In genomic region chr3:102145645-102146386, GRCm38 (mm10) we compare ENCODE assay signal across 18 mouse cellular contexts. TPM values are rescaled to one million over a fixed set of nuclear protein-coding genes. Genes with fewer than 3 reads are reported as not detected.
A peak's percentile ranks its signal among the peaks of the same experiment; 100 is the strongest.
DNase-seq lines count a peak whose midpoint lies in the region; ATAC-seq and TF ChIP-seq lines count a peak whose summit lies in the region.
"Had no signal": no experiment of that assay in that cellular context is flagged by ENCODE, and none has a peak within 500 bp of the region (broad histone marks: within the 10 kb centered on the region; RNA-seq: fewer than 3 reads in every experiment).

No protein-coding gene starts in this region.

- H3K4me1 ChIP-seq in intestine, embryonic 14.5 days (replicated peaks; ENCODE audit: control insufficient read depth, insufficient read depth, low read length) = peaks cover 16% of the 10 kb centered on the region; the same call in 1 of the 2 replicates
- H3K4me1 ChIP-seq in intestine, postnatal 0 days (replicated peaks; ENCODE audit: control insufficient read depth, insufficient read depth, low read length) = no peaks in the 10 kb centered on the region
- H3K4me1 ChIP-seq in liver, postnatal 0 days (ENCODE audit: insufficient read depth) = peaks cover 29% of the 10 kb centered on the region

- DNase-seq in intestine, embryonic 14.5 days (ENCODE audit: low spot score) = no peak
- peak; percentile 54 for DNase-seq in c-Kit-negative CD71-positive TER-119-positive erythroid progenitor cells, embryonic 14.5 days (ENCODE audit: low read depth, low spot score)
- DNase-seq in liver, postnatal 0 days = peak; percentile 27
- DNase-seq in left cerebral cortex, postnatal 36 days (ENCODE audit: low spot score in 2 of 2) = no peak
- DNase-seq in right cerebral cortex, postnatal 10 days (ENCODE audit: low spot score in 2 of 2) = no peak
- DNase-seq: adrenal gland, postnatal 25 days; cerebellum, adult 9-11 months; kidney, adult 18-20 months had no signal

- no peaks in the 10 kb centered on the region for H3K36me3 ChIP-seq in intestine, embryonic 14.5 days (ENCODE audit: control insufficient read depth, insufficient read depth, low read length)
- H3K36me3 ChIP-seq in intestine, postnatal 0 days (ENCODE audit: control insufficient read depth, insufficient read depth) = no peaks in the 10 kb centered on the region
- H3K36me3 ChIP-seq in liver, postnatal 0 days (replicated peaks; ENCODE audit: insufficient read depth, low read length) = no peaks in the 10 kb centered on the region
- H3K36me3 ChIP-seq: hindbrain, embryonic 15.5 days; limb, embryonic 12.5 days; midbrain, embryonic 13.5 days had no signal

- no peak for TF ChIP-seq CTCF in intestine, postnatal 0 days (IDR thresholded peaks at IDR 0.05; ENCODE audit: low read depth)
- TF ChIP-seq CTCF in liver, postnatal 0 days (IDR thresholded peaks at IDR 0.05; ENCODE audit: low read depth) = no peak

- H3K27ac ChIP-seq in intestine, embryonic 14.5 days (ENCODE audit: low read depth) = no peak overlapping the region
- no peak overlapping the region for H3K27ac ChIP-seq in intestine, postnatal 0 days (ENCODE audit: low read depth, low read length)
- no peak overlapping the region for H3K27ac ChIP-seq in liver, postnatal 0 days (ENCODE audit: low read depth)
- H3K27ac ChIP-seq: hindbrain, embryonic 15.5 days; left cerebral cortex, adult 2 months; limb, embryonic 12.5 days; midbrain, embryonic 13.5 days had no signal

- H3K9ac ChIP-seq in intestine, embryonic 14.5 days (ENCODE audit: low read length) = no peak overlapping the region
- no peak overlapping the region for H3K9ac ChIP-seq in intestine, postnatal 0 days (ENCODE audit: low read depth, low read length)
- no peak overlapping the region for H3K9ac ChIP-seq in liver, postnatal 0 days (replicated peaks)
- H3K9ac ChIP-seq: heart, embryonic 12.5 days; hindbrain, embryonic 15.5 days; limb, embryonic 12.5 days; midbrain, embryonic 13.5 days had no signal

- WGBS in intestine, embryonic 14.5 days = 68% methylated on average over 6 of the region's 6 CpGs
- WGBS in intestine, postnatal 0 days = 79% methylated on average over 6 of the region's 6 CpGs
- WGBS in liver, postnatal 0 days (ENCODE audit: insufficient replicate concordance) = 80% methylated on average over 6 of the region's 6 CpGs

- H3K27me3 ChIP-seq in intestine, embryonic 14.5 days (replicated peaks; ENCODE audit: control insufficient read depth, insufficient read depth, low read length) = no peaks in the 10 kb centered on the region
- H3K27me3 ChIP-seq in intestine, postnatal 0 days (replicated peaks; ENCODE audit: control insufficient read depth, insufficient read depth, low read length) = no peaks in the 10 kb centered on the region
- no peaks in the 10 kb centered on the region for H3K27me3 ChIP-seq in liver, postnatal 0 days (ENCODE audit: insufficient read depth, low read length)
- H3K27me3 ChIP-seq: heart, embryonic 12.5 days; hindbrain, embryonic 15.5 days; limb, embryonic 12.5 days; Patski had no signal

- peak; percentile 92 for TF ChIP-seq EP300 in liver, postnatal 0 days (IDR thresholded peaks at IDR 0.05; ENCODE audit: low read depth)

- no peak overlapping the region for H3K4me3 ChIP-seq in intestine, embryonic 14.5 days (ENCODE audit: low read depth, low read length)
- H3K4me3 ChIP-seq in intestine, postnatal 0 days (ENCODE audit: low read depth, low read length) = no peak overlapping the region
- H3K4me3 ChIP-seq in liver, postnatal 0 days (ENCODE audit: low read depth, low read length) = no peak overlapping the region
- H3K4me3 ChIP-seq: heart, embryonic 12.5 days; hindbrain, embryonic 15.5 days; left cerebral cortex, adult 2 months; limb, embryonic 12.5 days; midbrain, embryonic 13.5 days had no signal

- no peak overlapping the region for H3K4me2 ChIP-seq in intestine, embryonic 14.5 days (ENCODE audit: low read length)
- no peak overlapping the region for H3K4me2 ChIP-seq in intestine, postnatal 0 days (replicated peaks; ENCODE audit: low read depth)
- no peak overlapping the region; the same call in 1 of the 2 replicates for H3K4me2 ChIP-seq in liver, postnatal 0 days (ENCODE audit: low read depth, low read length)
- H3K4me2 ChIP-seq: heart, embryonic 12.5 days; hindbrain, embryonic 15.5 days; limb, embryonic 12.5 days; midbrain, embryonic 13.5 days had no signal

- intact Hi-C loops in left cerebral cortex, postnatal 36 days (cut with DNase I) = no loop called here

- ATAC-seq in intestine, embryonic 14.5 days (replicated peaks; ENCODE audit: low FRiP score, low TSS enrichment, low read depth) = 0 out of 2 replicates have a peak, but pooled peaks have one; percentile 20
- ATAC-seq in intestine, postnatal 0 days = no peak
- peak; percentile 53 for ATAC-seq in erythroblast, adult 5-6 weeks (replicated peaks; ENCODE audit: low FRiP score, poor library complexity, severe bottlenecking)
- peak; percentile 66 for ATAC-seq in liver, postnatal 0 days
- ATAC-seq: activated CD4-positive, CD25-positive, alpha-beta regulatory T cell, adult 4 months; midbrain, embryonic 13.5 days; Patski had no signal

- H3K9me3 ChIP-seq in intestine, embryonic 14.5 days (ENCODE audit: control insufficient read depth, low read length) = no peaks in the 10 kb centered on the region
- no peaks in the 10 kb centered on the region for H3K9me3 ChIP-seq in intestine, postnatal 0 days (ENCODE audit: control insufficient read depth)
- no peaks in the 10 kb centered on the region for H3K9me3 ChIP-seq in liver, postnatal 0 days (ENCODE audit: low read length)
- H3K9me3 ChIP-seq: heart, embryonic 12.5 days; hindbrain, embryonic 15.5 days; limb, embryonic 12.5 days; midbrain, embryonic 13.5 days had no signal

RNA-seq across cellular contexts. Expression of gene Vangl1, which starts 58.7 kb away (rescaled TPM):
- 21.0 and 23.7 TPM in 2 replicates for polyA plus RNA-seq in intestine, embryonic 14.5 days (2014; fragmentation: Nextera tagmentation; extraction: Ambion mirVana)
- 7.2 and 7.4 TPM in 2 replicates for polyA plus RNA-seq in intestine, postnatal 0 days (2015; fragmentation: Nextera tagmentation; extraction: Ambion mirVana)
- total RNA-seq in erythroblast, adult 5-6 weeks (2015; ENCODE audit: low replicate concordance) = 54.0 and 65.0 TPM in 2 replicates
- total RNA-seq in erythroblast, adult 5-6 weeks (2017; ENCODE audit: low replicate concordance) = 178 and 194 TPM in 2 replicates
- polyA plus RNA-seq in liver, postnatal 0 days (2015; fragmentation: Nextera tagmentation; extraction: Ambion mirVana) = 21.4 and 22.8 TPM in 2 replicates
- 1 to 10 TPM; 3.4 to 6.0 TPM for total RNA-seq in left cerebral cortex, postnatal 36 days (2021)
- total RNA-seq: neutrophil, adult 5-6 weeks had no signal
- polyA plus RNA-seq: activated CD4-positive, CD25-positive, alpha-beta regulatory T cell, adult 4 months had no signal

RNA-seq across cellular contexts. Expression of gene Casq2, which starts 59.6 kb away (rescaled TPM):
- polyA plus RNA-seq in intestine, embryonic 14.5 days (2014; fragmentation: Nextera tagmentation; extraction: Ambion mirVana) = 0.42 and 0.66 TPM in 2 replicates
- 5.7 and 5.9 TPM in 2 replicates for polyA plus RNA-seq in intestine, postnatal 0 days (2015; fragmentation: Nextera tagmentation; extraction: Ambion mirVana)
- not detected in 2 replicates for total RNA-seq in erythroblast, adult 5-6 weeks (2015; ENCODE audit: low replicate concordance)
- total RNA-seq in erythroblast, adult 5-6 weeks (2017; ENCODE audit: low replicate concordance) = 5.9 and 12.6 TPM in 2 replicates
- polyA plus RNA-seq in liver, postnatal 0 days (2015; fragmentation: Nextera tagmentation; extraction: Ambion mirVana) = 0.66 and 3.9 TPM in 2 replicates
- 1 to 10 TPM; 1.2 TPM for total RNA-seq in left cerebral cortex, postnatal 36 days (2021)
- total RNA-seq: neutrophil, adult 5-6 weeks had no signal
- polyA plus RNA-seq: activated CD4-positive, CD25-positive, alpha-beta regulatory T cell, adult 4 months had no signal

Comparison
In these comparisons a context has a peak if more than half of its experiments do, and no peak if none do; other contexts are left out.
1. DNase-seq: peak in c-Kit-negative CD71-positive TER-119-positive erythroid progenitor cells, embryonic 14.5 days (single experiment) and liver, postnatal 0 days (single experiment); none in intestine, embryonic 14.5 days (single experiment), left cerebral cortex, postnatal 36 days (0 of 2) and right cerebral cortex, postnatal 10 days (0 of 2).